Mouse (Mus musculus): Measurements from ENCODE around the gene Nub1. TPM values are rescaled to one million over a fixed set of nuclear protein-coding genes. Genes with fewer than 3 reads are reported as not detected.
A peak's percentile ranks its signal among the peaks of the same experiment; 100 is the strongest.
"Not testable (repeated sequence)": the region's sequence is repeated elsewhere in the genome, so short reads cannot be mapped to it uniquely, and the experiment has no call there.

Gene Nub1
- 10 to 100 TPM; 55.6 to 69.4 TPM for total RNA-seq (2021)
- long read RNA-seq, experiment 1, transcript Nub1-201 (15 exons, 3,269 nt), result major isoform, 24 of 69 reads
- long read RNA-seq, experiment 1, transcript Nub1-202 (15 exons, 3,546 nt), result minor isoform, 16 of 69 reads
- long read RNA-seq, experiment 1, partial matches to known transcripts, result 20 of 69 reads
- long read RNA-seq, experiment 1, other reads (novel, unspliced or antisense), result 9 of 69 reads
- long read RNA-seq, experiment 2, transcript Nub1-201 (15 exons, 3,269 nt), result major isoform, 11 of 28 reads
- long read RNA-seq, experiment 2, transcript Nub1-202 (15 exons, 3,546 nt), result minor isoform, 7 of 28 reads
- long read RNA-seq, experiment 2, partial matches to known transcripts, result 3 of 28 reads
- long read RNA-seq, experiment 2, other reads (novel, unspliced or antisense), result 6 of 28 reads

DNA sequence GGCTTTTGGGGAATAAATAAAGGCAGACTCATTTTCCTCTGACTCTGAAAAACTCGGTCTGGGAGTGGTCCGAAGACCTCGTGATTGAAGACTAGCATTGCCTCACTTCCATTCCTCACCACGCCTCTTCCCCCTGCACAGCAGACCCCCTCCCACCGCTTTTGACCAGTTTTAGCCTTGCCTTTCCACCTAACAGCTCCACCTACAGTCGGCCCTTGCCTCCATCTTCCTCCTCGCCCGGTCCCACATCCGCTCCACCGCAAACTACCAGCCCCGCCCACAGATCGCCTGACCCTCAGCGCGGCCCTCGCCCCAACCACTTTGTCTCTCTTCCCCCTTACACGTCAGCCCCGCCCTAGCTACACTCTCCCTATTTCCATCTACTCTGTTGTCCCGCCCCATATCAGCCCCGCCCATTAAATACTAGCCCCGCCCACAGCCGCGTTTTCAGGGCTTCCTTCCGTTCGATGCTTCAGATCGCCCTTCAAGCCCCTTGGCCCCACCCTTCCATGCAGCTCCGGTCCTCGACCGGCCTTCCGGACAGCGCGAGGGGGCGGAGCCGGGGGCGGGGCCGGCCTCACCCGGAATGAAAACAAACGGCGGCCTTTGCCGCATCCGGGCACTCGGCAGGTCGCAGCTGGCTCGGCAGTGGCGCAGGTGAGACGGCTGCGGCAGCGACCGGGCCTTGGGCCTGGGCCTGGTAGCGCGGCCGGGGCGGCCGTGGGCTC, at the start of gene Nub1:
Nub1 (plus strand) TSS at position 167 of the 728 bp plus-strand sequence.
- peak; percentile 98 to 99 for DNase-seq

GRCm38 (mm10) chr5:24636987-24637386, 48.3 kb upstream of the Nub1 start:
- no peak for DNase-seq

- no peak for DNase-seq
Measured at GRCm38 (mm10) chr5:24638131-24638530, 47.2 kb upstream of the Nub1 start.

DNA sequence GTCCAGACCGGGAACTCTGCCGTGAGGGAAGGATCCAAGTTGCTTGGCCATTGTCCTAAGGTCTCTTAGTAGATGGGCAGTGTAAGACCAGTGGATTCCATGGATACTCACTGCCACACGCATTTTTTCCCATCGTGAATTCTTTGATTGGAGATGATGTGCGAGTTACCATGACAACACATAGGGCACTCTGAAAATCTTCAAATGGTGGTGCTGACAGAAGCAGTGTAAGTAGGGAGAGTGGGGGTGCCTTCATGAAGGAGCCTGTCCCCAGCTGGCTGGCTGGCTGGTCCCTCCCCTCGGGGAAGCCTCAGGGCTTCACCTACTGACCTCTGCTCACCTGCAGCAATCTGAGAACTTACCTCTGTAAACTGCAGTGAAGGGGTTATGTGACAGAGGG, 46.3 kb upstream of the Nub1 start:
- no peak for DNase-seq

- DNase-seq, result no peak
Measured at GRCm38 (mm10) chr5:24645454-24645853, 39.9 kb upstream of the Nub1 start.

GRCm38 (mm10) chr5:24649231-24649630, 36.1 kb upstream of the Nub1 start:
- no peak for DNase-seq

- DNase-seq, result no peak
Measured at GRCm38 (mm10) chr5:24649701-24650100, 35.6 kb upstream of the Nub1 start.

GRCm38 (mm10) chr5:24651356-24651755, 34.0 kb upstream of the Nub1 start:
- no peak for DNase-seq

DNA sequence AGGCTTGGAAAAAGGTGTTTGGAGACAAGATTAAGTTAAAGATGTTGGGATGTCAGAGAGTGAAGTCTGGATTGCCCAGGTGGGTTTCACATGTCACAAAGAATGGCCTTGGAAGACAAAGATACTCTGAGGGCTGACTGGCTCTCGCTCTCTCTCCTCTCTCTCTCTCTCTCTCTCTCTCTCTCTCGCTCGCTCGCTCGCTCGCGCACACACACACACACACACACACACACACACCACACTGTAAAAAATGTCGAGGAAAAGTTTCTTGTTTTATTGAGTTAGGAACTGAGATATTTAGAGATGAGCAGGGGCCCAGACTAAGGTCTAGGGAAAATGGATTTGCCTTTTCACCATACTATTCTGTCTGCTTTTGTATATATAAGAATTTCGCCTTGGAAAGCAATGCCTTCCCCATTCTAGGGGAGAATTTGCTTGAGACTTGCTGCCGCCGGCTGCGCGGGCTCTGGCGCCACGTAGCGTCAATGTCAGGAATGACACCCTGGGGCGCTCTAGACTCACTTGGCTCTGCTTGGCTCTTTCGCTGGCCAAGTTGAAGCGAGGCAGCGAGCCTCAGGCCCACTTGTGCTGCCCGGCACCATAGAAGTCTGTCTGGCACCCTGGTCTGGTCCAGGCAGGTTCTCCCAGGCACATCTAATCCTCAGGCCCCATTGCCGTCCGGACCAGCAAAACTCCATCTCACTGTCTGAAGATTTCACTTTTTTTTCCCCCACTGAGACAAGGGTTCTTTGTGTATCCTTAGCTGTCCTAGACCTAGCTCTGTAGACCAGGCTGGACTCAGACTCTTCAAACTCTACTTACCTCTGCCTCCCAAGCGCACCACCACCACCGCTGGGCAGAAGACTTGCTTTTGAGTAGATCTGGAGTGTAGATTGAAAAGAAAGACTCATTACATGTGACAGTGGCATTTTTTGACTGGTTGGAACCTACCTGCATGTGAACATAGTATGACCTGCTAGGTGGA, 33.3 kb upstream of the Nub1 start:
- peak; percentile 86 to 89 for DNase-seq

GRCm38 (mm10) chr5:24652780-24653179, 32.6 kb upstream of the Nub1 start:
- no peak for DNase-seq

- DNase-seq, result no peak
Measured at GRCm38 (mm10) chr5:24654491-24654890, 30.8 kb upstream of the Nub1 start.

DNA sequence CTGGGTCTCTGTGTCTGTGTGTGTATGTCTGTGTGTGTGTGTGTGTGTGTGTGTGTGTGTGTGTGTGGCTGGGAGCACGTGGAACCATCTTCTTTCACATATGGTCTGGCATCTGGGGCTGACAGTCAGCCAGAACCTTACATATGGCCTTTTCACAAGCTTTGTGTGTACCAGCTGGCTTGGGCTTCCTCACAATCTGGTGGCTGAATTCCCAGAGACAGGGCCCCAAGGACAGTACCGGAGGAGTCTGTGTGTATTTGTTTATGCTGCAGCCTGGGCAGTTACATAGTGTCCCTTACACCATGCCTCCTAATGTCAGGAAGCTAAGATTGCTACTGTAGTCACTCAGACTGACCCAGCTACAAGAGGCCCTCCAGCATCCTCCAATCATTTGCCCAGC, 28.2 kb upstream of the Nub1 start:
- DNase-seq, result peak in 1 of 2 experiments; percentile 7

DNA sequence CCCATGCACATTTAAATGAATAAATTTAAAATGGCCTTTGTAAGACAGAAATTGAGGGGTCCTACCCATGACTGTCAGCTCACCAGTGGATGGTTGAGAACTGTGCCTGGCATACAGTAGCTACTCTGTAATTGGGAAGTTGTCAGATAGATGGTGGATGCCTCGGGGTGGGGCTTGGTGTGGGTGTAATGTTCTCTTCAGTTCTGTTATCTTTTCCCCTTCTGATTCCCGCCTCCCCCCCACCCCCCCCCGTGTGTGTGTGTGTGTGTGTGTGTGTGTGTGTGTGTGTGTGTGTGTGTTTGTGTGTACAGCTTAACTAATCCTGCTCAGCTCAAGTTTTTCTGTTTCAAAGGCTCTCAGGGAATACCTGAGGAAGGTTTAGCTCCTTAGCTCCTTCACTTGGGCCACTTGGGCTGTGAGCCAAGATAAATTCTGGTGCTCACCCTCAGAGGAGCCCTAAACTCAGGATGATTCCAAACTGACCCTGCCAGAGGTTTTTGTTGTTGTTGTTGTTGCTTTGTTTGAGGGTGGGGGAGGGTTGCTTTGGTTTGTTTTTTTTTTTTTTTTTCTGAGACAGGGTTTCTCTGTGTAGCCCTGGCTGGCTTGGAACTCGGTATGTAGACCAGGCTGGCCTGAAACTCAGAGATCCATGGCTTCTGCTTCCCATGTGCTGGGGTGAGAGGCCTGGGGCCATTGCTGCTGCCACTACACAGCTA, 25.5 kb upstream of the Nub1 start:
- DNase-seq, result no peak

DNA sequence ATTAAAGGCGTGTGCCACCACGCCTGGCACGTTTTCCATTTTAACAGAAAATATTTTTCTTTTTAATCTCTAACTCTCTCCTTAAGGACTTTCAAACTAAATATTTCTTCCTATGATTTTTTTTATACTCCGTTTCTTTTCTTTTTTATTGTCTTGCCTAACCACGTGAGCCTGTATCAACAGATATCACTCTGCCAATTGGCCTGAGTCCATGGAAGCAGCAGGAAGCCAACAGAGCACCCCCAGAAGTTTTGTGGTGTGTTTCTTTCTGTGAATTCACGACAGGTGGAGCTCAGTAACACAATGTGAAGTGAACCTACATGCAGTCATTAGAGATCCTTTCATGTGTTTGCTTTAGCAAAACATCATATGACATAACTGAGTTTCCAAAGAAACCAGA, 23.9 kb upstream of the Nub1 start:
- no peak for DNase-seq

GRCm38 (mm10) chr5:24674238-24674637, 11.1 kb upstream of the Nub1 start:
- peak; percentile 84 for DNase-seq

DNA sequence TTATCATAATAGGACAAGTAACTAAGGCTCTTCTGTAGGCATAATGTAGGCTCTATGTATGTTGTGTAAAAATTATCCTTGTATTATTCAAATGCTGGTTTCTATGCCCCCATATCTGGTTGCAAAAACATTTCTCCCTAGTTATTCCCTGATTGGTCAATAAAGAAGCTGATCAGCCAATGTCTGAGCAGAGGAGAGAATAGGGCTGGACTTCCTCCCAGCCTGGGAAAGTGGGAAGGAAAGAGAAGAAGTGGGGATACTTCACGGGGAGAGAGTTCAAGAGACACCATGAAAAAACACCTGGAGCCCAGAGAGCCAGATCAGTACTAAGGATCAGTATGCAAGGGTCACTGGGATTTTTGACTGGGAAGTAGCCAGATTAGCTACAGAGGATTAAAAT, 3.9 kb upstream of the Nub1 start:
- DNase-seq, result no peak

GRCm38 (mm10) chr5:24684578-24685365, 560 bp upstream of the Nub1 start:
- peak; percentile 18 to 29 for DNase-seq

DNA sequence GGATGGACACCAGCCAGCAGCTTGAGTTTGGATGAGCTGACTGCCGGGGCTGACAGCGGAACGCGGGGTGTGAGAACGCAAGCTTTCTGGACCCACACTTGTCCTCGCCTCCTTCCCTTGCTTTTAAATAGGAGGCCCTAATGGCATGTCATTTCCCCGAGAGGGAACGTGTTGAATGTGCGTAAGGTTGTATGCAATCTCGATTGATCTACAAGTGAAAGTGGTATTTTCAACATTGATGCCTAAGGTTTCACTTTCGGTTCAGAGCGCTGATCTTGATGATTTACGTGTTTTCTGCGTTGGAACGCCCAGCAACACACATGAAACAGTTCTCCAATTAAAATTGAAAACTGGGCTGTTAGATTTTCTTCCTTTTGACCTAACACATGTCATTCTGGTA, 844 bp downstream of the Nub1 start:
- DNase-seq, result no peak

DNA sequence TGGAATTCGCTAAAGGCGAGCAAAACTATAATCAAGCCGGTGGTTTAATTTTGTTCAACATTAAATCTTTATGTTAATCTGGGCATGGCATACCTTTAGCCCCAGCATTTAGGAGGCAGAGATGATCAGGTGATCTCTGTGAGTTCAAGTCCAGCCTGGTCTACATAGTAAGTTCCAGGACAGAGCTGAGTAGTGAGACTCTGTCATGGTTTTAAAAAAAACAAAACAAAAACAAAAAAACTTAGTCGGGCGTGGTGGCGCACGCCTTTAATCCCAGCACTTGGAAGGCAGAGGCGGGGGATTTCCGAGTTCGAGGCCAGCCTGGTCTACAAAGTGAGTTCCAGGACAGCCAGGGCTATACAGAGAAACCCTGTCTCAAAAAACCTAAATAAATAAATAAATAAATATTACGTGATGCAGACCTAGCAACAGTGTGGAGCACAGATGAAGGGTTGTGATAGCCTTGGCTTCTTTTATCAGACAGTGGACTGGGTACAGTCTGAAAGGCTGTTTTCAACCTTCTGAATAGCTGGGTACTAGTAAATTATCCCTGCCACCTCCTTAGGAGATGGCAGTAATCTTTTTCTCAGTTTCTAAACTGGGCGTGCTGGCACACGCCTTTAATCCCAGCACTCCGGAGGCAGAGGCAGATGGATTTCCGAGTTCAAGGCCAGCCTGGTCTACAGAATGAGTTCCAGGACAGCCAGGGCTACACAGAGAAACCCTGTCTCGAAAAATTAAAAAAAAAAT, 1.5 kb downstream of the Nub1 start:
- DNase-seq, result not testable (repeated sequence)

GRCm38 (mm10) chr5:24687696-24688095, 2.4 kb downstream of the Nub1 start:
- no peak for DNase-seq
